Mouse (Mus musculus) right cerebral cortex, postnatal 10 days (tissue): ENCODE data around the gene Orai2.
A peak's percentile ranks its signal among the peaks of the same experiment; 100 is the strongest.
"Not testable (repeated sequence)": the region's sequence is repeated elsewhere in the genome, so short reads cannot be mapped to it uniquely, and the experiment has no call there.

ENCODE experiments used
- DNase-seq, 2 experiments: peaks; one replicate each; pipeline ENCODE4 v3.0.0; 2021; ENCODE audit warnings: low spot score in 2 of 2

The Orai2 gene

GRCm38 (mm10) chr5:136173606-136174463 lies 3.3 kb upstream of the Orai2 start:
- peak; percentile 88 for DNase-seq

DNA sequence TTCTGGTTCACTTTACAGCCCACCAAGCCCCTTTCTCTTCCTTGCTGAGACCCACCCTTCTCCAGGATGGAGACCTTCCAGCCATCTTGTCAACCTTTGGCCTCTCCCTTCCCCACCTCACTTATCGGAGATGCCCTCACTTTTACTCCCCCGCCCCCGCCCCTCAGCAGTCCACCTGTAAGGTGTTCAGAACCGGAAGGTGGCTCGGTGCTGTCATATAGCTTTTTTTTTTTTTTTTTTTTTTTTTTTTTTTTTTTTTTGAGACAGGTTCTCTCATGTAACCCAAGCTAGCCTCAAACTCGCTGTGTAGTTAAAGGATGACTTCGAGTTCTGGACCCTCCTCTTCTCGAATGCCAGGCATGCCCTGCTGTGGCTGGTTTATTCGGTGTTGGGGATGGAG lies 2.4 kb upstream of the Orai2 start:
- no peak for DNase-seq

DNA sequence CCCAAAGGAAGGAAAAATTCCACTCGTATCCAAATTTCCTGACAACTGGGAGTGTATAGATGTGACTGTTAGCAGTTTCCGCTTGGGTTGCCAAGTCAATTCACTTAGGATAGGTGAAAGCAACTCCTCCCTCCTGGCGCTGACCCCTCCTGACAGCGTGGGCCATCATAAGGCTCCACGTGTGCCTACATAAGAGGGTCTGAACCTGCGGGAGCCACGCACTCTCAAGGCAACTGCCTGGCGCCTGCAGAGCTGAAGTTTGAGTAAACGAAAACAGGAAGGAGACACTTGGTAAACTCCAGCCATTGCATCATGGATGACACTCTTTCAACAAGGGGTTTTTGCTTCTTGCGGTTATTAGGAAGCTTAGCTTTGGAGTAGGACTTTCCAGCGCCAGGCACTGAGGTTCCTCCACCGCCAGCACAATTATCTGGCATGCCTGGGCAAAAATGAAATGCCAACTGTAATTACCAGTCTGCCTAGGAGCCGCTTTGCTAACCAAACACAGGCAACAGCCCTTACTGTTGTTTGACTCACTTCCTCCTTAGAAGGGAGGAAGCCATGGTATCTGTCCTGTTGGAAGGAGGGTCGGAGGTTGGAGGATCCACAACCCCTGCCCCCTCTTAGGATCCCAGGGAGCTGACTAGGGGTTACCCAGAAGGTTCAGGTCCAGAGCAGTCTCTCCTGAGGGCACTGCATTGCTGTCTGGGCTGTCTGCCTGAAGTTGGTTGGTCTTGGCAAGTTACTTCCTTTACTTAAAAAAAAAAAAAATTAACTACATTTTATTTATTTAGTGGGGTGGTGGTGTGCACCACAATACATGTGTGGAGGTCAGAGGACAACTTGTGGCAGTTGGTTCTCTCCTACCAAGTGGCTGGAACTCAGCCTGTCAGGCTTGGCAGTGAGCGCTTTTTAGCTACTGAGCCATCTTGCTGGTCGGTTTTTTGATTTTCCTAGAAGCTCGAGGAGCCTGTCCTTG lies 1.1 kb upstream of the Orai2 start:
- no peak for DNase-seq

GRCm38 (mm10) chr5:136169626-136170511 lies 644 bp downstream of the Orai2 start:
- DNase-seq: peak; percentile 51 to 69

DNA sequence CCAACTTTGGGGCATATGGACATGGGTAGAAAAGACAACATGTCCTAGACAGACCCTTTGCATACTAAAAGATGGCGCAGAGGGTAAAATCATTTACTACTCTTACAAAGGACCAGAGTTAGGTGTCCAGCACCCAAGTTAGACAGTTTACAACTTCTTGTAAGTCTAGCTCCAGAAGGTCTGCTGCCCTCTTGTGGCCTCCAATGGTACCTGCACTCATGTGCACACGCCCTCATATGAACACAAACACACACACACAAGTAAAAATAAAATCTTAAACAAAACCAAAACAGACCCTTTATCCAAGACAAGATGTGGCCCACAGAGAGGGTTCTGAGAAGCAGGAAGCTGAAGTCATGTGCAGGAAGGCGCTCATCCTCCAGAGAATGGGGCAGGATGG lies 2.4 kb downstream of the Orai2 start:
- DNase-seq: no peak

- DNase-seq: no peak
Measured at GRCm38 (mm10) chr5:136167296-136167695, 3.2 kb downstream of the Orai2 start.

DNA sequence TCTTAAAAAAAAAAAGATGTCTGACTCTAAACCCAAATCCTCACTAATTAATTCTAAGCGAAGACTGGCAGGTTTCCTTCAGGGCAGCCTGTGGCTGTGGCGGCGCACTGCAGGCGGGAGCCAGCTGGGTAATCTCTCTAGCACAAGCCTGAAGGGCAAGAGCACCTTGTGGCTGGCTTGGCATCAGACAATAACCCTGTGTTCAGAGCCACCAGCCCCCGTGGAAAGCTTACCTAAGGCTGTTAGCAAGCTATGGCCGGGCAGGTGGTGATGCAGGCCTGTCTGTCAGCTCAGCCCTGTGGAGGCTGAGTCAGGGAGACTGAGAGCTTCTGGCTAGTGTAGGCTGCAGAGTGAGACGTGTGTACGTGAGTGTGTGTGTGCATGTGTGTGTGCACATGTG lies 5.3 kb downstream of the Orai2 start:
- DNase-seq: no peak

DNA sequence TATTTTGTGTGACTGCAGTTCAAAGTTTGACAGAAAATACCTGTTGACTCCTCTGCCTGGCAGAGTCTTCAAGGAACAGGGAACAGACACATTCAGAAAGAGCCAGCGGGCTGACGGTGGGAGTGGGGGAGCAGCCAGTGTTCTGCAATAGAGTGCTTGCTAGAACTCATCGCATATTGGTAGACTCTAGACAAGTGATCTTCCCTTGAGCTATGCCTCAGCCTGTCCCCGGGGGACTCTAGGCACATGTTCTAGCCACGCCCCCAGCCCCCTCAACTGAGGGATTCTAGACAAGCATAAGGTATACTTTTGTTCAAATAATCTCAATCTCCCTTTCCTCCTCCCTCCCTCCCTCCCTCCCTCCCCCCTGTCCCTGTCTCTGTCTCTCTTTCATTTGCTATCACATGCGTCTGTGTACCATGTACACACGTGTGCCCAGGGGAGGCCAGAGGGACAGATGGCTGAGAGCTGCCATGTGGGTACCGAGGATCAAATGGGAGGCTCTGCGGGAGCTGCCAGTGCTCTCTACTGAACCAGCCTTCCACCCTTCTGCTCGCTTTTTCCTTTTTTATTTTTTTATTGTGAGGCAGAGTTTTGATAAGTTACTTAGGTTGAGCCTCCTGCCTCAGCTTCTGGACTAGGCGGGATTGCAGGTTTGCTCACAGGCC lies 6.6 kb downstream of the Orai2 start:
- no peak for DNase-seq

DNA sequence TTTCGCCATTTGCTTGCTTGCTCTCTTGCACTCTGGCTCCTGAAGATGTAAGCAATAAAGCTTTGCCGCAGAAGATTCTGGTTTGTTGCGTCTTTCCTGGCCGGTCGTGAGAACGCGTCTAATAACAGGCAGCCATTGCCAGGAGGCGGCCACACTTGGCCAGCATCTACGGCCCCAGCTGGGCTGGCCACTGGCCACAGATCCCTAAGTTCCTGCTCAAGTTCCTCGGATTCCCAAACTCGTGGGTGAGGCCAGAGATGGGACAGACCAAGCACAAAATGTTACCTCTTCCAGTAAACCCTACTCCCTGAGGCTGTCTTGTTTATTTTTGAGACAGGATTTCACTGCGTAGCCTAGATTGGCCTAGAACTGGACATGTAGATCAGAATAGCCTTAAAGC lies 10.4 kb downstream of the Orai2 start:
- not testable (repeated sequence) for DNase-seq

GRCm38 (mm10) chr5:136155399-136155798 lies 15.1 kb downstream of the Orai2 start:
- no peak for DNase-seq

DNA sequence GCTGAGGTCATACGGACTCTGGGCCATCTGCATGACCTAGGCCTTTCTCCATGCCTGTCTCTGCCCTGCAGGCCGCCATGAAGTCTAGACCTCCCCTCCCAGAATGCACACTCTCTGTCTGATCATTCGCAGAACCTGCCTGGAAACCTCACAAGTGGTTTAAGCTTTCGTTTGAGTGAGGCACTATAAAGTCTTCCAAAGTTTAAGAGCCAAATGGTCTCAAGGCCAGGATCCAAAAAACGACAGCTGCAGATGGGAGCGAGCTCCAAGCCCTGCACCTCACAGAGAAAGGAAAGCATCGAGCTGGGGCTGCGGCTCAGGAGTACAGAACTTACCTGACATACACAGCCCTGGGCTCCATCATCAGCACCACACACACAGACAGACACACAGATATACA lies 18.1 kb downstream of the Orai2 start:
- no peak for DNase-seq

- DNase-seq: not testable (repeated sequence)
Measured at GRCm38 (mm10) chr5:136149134-136149576, 21.4 kb downstream of the Orai2 start.

GRCm38 (mm10) chr5:136147704-136148103 lies 22.8 kb downstream of the Orai2 start:
- DNase-seq: no peak

- no peak for DNase-seq
Measured at GRCm38 (mm10) chr5:136146936-136147335, 23.6 kb downstream of the Orai2 start.

DNA sequence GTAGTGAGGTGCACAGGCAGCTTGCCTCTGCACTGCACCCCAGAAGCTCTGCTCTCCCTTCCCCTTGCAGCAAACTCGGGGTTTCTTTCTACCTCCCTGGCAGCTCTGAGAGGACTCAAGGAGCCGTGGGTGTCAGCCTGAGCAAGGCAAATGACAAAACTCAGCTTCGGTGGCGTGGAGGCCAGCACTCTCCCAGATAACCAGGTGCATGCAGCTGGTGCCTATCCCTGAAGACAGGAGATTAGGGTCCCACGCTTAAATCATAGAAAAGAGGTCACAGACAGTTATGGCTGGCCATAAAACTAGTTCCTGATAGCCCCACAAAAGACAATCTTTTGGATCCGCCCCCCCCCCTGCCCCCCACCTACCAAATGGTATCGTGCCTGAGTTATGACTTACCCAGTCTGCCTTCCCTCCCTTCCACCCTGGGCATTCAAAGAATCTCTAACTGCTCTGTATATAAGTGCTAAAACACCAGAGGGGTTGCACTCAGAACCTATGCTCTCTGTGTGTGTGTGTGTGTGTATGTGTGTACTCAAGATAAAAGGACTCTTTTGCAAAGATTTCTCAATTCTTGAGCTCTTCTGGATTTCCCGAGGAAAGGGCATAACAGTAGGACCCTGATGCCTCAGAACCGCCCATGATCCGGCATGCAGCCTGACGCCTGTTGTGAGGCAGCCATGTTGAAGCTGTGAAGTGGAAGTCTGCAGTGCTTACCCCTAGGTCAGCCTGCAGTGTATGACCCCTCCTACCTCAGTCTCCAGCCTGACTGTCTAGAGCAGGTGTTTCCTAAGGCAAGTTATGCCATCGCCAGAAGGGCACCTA lies 25.7 kb downstream of the Orai2 start:
- DNase-seq: no peak

GRCm38 (mm10) chr5:136143161-136143755 lies 27.3 kb downstream of the Orai2 start:
- DNase-seq: no peak

DNA sequence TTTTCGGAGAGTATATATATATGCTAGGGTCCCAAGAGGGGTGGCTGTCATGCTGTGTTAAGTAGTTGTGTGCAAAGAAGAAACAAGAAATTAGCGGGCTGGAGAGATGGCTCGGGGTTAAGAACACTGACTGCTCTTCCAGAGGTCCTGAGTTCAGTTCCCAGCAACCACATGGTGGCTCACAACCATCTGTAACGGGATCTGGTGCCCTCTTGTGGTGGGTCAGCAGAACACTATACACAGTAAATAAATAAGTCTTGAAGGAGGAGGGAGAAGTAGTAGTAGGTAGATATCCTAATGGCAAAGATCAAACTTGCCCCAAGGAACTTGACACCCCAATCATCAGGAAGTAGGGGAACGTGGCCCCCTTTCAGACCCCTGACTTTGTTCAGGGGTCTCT lies 27.8 kb downstream of the Orai2 start:
- DNase-seq: no peak

DNA sequence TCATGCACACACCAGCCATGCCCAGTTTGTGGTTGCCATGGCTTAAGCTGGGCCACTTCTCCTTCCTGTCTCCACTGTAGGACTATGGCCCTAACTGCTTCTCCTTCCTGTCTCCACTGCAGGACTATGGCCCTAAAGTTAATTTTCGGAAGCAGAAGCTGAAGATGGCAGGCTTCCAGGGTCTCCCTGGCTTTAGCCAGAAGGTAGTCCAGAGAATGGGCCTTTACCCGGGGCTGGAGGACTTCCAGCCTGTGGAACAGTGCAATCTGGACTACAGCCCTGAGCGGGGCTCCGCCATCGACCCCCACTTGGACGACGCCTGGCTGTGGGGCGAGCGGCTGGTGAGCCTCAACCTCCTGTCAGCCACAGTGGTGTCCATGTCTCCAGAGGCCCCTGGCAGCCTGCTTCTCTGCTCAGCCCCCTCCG lies 30.4 kb downstream of the Orai2 start:
- DNase-seq: peak; percentile 74 to 75

DNA sequence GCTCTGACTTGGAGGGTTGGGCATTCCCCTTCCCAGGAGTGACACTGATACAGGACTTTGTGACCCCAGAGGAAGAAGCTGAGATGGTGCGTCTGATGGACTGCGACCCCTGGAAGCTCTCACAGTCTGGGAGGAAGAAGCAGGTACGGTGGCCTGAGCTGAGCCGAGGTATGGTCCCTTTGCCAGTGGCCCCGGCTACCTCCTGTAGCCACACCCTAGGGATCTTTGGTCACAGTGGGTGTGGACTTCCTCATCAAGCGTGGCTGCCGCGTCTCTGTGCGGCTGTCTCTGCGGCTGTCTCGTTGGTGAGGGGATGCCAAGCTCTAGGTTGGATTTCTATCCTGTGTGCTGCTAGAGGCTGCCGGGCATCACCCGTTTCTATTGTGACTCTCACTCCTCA lies 31.1 kb downstream of the Orai2 start:
- no peak for DNase-seq
